Mouse (Mus musculus) T-helper 2 cell (primary cell): ENCODE measurements around the gene Vmn2r54.
"Not testable (repeated sequence)": the region's sequence is repeated elsewhere in the genome, so short reads cannot be mapped to it uniquely, and the experiment has no call there.

Experiments
- in situ Hi-C: fragments of 300-600 bp; cut with MboI, MseI; formaldehyde crosslinking; loops from one replicate; pipeline ENCODE4 v1.15.1; 2025; ENCODE audit warnings: high pct_unique_total_duplicates

The Vmn2r54 gene

GRCm38 (mm10) chr7:12640219-12640618, at the start of gene Vmn2r54:
Gene Vmn2r54, minus strand, starts transcription at chr7:12640319.
- in situ Hi-C loops = not testable (repeated sequence)

- in situ Hi-C loops = loop anchor here (5.0 kb wide), 1 partner anchor 48 kb away; no protein-coding TSS in a partner anchor
Measured at GRCm38 (mm10) chr7:12684903-12685302, 44.8 kb upstream of the Vmn2r54 start, which contains the start of gene Vmn2r55. Gene Vmn2r55, minus strand, starts transcription at chr7:12685003.

GRCm38 (mm10) chr7:12608688-12609087, 31.4 kb downstream of the Vmn2r54 start, which contains the start of gene Vmn2r53:
Gene Vmn2r53, minus strand, starts transcription at chr7:12608788.
- in situ Hi-C loops = no loop called here
